ENCODE assay signal across 9 mouse cellular contexts in genomic region chr10:127341360-127341690, GRCm38 (mm10). TPM values are rescaled to one million over a fixed set of nuclear protein-coding genes. Genes with fewer than 3 reads are reported as not detected.
DNase-seq lines count a peak whose midpoint lies in the region; ATAC-seq and TF ChIP-seq lines count a peak whose summit lies in the region.
"Had no signal": no experiment of that assay in that cellular context is flagged by ENCODE, and none has a peak within 500 bp of the region (broad histone marks: within the 10 kb centered on the region; RNA-seq: fewer than 3 reads in every experiment).

No protein-coding gene starts in this region.

- 0% methylated on average over 9 of the region's 11 CpGs for WGBS in liver, adult 2 months
- WGBS in embryonic facial prominence, embryonic 15.5 days: 0% methylated on average over 10 of the region's 11 CpGs
- WGBS in limb, embryonic 14.5 days: 0% methylated on average over 8 of the region's 11 CpGs

- TF ChIP-seq CTCF in liver, adult 2 months (IDR thresholded peaks at IDR 0.05; ENCODE audit: low read depth, low read length): no peak

- no peak for ATAC-seq in embryonic facial prominence, embryonic 15.5 days (ENCODE audit: insufficient number of reproducible peaks, low FRiP score, low TSS enrichment, low read depth)
- no peak for ATAC-seq in limb, embryonic 14.5 days (ENCODE audit: low FRiP score, low read depth)

- H3K4me3 ChIP-seq in liver, adult 2 months (ENCODE audit: insufficient read depth, low read depth, low read length): peak overlapping the region; percentile 16; the same call in 1 of the 2 replicates
- peak overlapping the region; percentile 56 for H3K4me3 ChIP-seq in embryonic facial prominence, embryonic 15.5 days (replicated peaks)
- H3K4me3 ChIP-seq in limb, embryonic 14.5 days (replicated peaks; ENCODE audit: low read length): peak overlapping the region; percentile 50

- no peak overlapping the region for H3K27ac ChIP-seq in liver, adult 2 months (replicated peaks; ENCODE audit: insufficient read depth, low read depth, low read length)
- peak overlapping the region; percentile 96 for H3K27ac ChIP-seq in embryonic facial prominence, embryonic 15.5 days (replicated peaks)
- peak overlapping the region; percentile 95 for H3K27ac ChIP-seq in limb, embryonic 14.5 days (replicated peaks; ENCODE audit: low read depth, low read length)

- no peak for TF ChIP-seq POLR2A in liver, adult 2 months (IDR thresholded peaks at IDR 0.05; ENCODE audit: extremely low read depth, insufficient read depth, low read length)
- no peak for TF ChIP-seq POLR2A in limb, embryonic 14.5 days (IDR thresholded peaks at IDR 0.05; ENCODE audit: borderline replicate concordance, extremely low read depth, insufficient read depth, insufficient read length)

- no peaks in the 10 kb centered on the region for H3K79me2 ChIP-seq in liver, adult 2 months (ENCODE audit: control insufficient read depth, insufficient read depth, low read length)

- H3K27me3 ChIP-seq in liver, adult 2 months (ENCODE audit: control insufficient read depth, insufficient read depth, low read length): peaks cover 9% of the 10 kb centered on the region
- no peaks in the 10 kb centered on the region for H3K27me3 ChIP-seq in embryonic facial prominence, embryonic 15.5 days
- H3K27me3 ChIP-seq in limb, embryonic 14.5 days (ENCODE audit: control insufficient read depth, insufficient read depth, low read length): no peaks in the 10 kb centered on the region

- no peaks in the 10 kb centered on the region for H3K36me3 ChIP-seq in liver, adult 2 months (ENCODE audit: control insufficient read depth, insufficient read depth, low read length)
- H3K36me3 ChIP-seq in embryonic facial prominence, embryonic 15.5 days: peaks cover 10% of the 10 kb centered on the region; the same call in 1 of the 2 replicates
- H3K36me3 ChIP-seq in limb, embryonic 14.5 days (ENCODE audit: control insufficient read depth, insufficient read depth, low read length): peaks cover 16% of the 10 kb centered on the region; the same call in 1 of the 2 replicates

- no peak for DNase-seq in liver, adult 2 months (ENCODE audit: extremely low read depth, low read depth, low spot score)
- DNase-seq in liver: no peak
- DNase-seq in limb, embryonic 14.5 days (ENCODE audit: low spot score): no peak
- DNase-seq in retina, postnatal 1 day: peak; percentile 65
- no peak for DNase-seq in frontal cortex, postnatal 36 days (ENCODE audit: low spot score in 2 of 2)
- DNase-seq in right cerebral cortex, adult 18-20 months: no peak
- DNase-seq in cerebellum, postnatal 36 days: no peak

- H3K4me1 ChIP-seq in liver, adult 2 months (ENCODE audit: control insufficient read depth, insufficient read depth, low read length): peaks cover 6% of the 10 kb centered on the region
- peaks cover 31% of the 10 kb centered on the region for H3K4me1 ChIP-seq in embryonic facial prominence, embryonic 15.5 days
- H3K4me1 ChIP-seq in limb, embryonic 14.5 days (ENCODE audit: control insufficient read depth, insufficient read depth, low read length): no peaks in the 10 kb centered on the region

- H3K9me3 ChIP-seq in embryonic facial prominence, embryonic 15.5 days (replicated peaks): no peaks in the 10 kb centered on the region
- no peaks in the 10 kb centered on the region for H3K9me3 ChIP-seq in limb, embryonic 14.5 days (ENCODE audit: control insufficient read depth, low read length)

- no peak overlapping the region for H3K9ac ChIP-seq in liver, adult 2 months (ENCODE audit: low read depth, low read length)
- peak overlapping the region; percentile 33 for H3K9ac ChIP-seq in embryonic facial prominence, embryonic 15.5 days
- H3K9ac ChIP-seq in limb, embryonic 14.5 days (ENCODE audit: low read depth, low read length, severe bottlenecking): peak overlapping the region; percentile 59

- peak overlapping the region; percentile 93 for H3K4me2 ChIP-seq in embryonic facial prominence, embryonic 15.5 days (replicated peaks)
- H3K4me2 ChIP-seq in limb, embryonic 14.5 days (replicated peaks; ENCODE audit: low read depth, low read length, severe bottlenecking): peak overlapping the region; percentile 92

RNA-seq across cellular contexts. Expression of gene Gli1, which starts 0.4 kb away (rescaled TPM):
- not detected in 2 replicates for total RNA-seq in liver, adult 2 months (2014; rRNA removed)
- 0.04 TPM in 2 replicates for polyA plus RNA-seq in liver, adult 2 months (2012; rRNA removed)
- polyA plus RNA-seq in embryonic facial prominence, embryonic 15.5 days (2015; fragmentation: Nextera tagmentation; extraction: Ambion mirVana): 15.7 and 16.1 TPM in 2 replicates
- polyA plus RNA-seq in limb, embryonic 14.5 days (2012; rRNA removed): 118 and 157 TPM in 2 replicates
- 16.4 and 19.9 TPM in 2 replicates for polyA plus RNA-seq in limb, embryonic 14.5 days (2014; fragmentation: Nextera tagmentation; extraction: Ambion mirVana)

RNA-seq across cellular contexts. Expression of gene Inhbe, which starts 12.9 kb away (rescaled TPM):
- total RNA-seq in liver, adult 2 months (2014; rRNA removed): 4.8 and 7.5 TPM in 2 replicates
- 20.8 and 22.6 TPM in 2 replicates for polyA plus RNA-seq in liver, adult 2 months (2012; rRNA removed)
- polyA plus RNA-seq in embryonic facial prominence, embryonic 15.5 days (2015; fragmentation: Nextera tagmentation; extraction: Ambion mirVana): 0.05 and 0.07 TPM in 2 replicates
- 0.01 TPM in 1 of 2 replicates, not detected in the other for polyA plus RNA-seq in limb, embryonic 14.5 days (2012; rRNA removed)
- not detected in 2 replicates for polyA plus RNA-seq in limb, embryonic 14.5 days (2014; fragmentation: Nextera tagmentation; extraction: Ambion mirVana)
- total RNA-seq: gastrocnemius, adult 8-10 months had no signal

RNA-seq across cellular contexts. Expression of gene Arhgap9, which starts 19.6 kb away (rescaled TPM):
- total RNA-seq in liver, adult 2 months (2014; rRNA removed): 1.5 and 2.0 TPM in 2 replicates
- 1.8 and 2.1 TPM in 2 replicates for polyA plus RNA-seq in liver, adult 2 months (2012; rRNA removed)
- 5.1 and 5.2 TPM in 2 replicates for polyA plus RNA-seq in embryonic facial prominence, embryonic 15.5 days (2015; fragmentation: Nextera tagmentation; extraction: Ambion mirVana)
- polyA plus RNA-seq in limb, embryonic 14.5 days (2012; rRNA removed): 5.5 and 5.8 TPM in 2 replicates
- polyA plus RNA-seq in limb, embryonic 14.5 days (2014; fragmentation: Nextera tagmentation; extraction: Ambion mirVana): 5.6 and 7.5 TPM in 2 replicates

RNA-seq across cellular contexts. Expression of gene Inhbc, which starts 28.9 kb away (rescaled TPM):
- total RNA-seq in liver, adult 2 months (2014; rRNA removed): 8.2 and 18.4 TPM in 2 replicates
- polyA plus RNA-seq in liver, adult 2 months (2012; rRNA removed): 58.0 and 61.8 TPM in 2 replicates
- polyA plus RNA-seq in embryonic facial prominence, embryonic 15.5 days (2015; fragmentation: Nextera tagmentation; extraction: Ambion mirVana): 0.12 TPM in 1 of 2 replicates, not detected in the other
- polyA plus RNA-seq in limb, embryonic 14.5 days (2012; rRNA removed): not detected in 2 replicates
- polyA plus RNA-seq in limb, embryonic 14.5 days (2014; fragmentation: Nextera tagmentation; extraction: Ambion mirVana): not detected in 2 replicates
- total RNA-seq: gastrocnemius, adult 8-10 months had no signal

RNA-seq across cellular contexts. Expression of gene Mars, which starts 29.7 kb away (rescaled TPM):
- 59.6 and 67.3 TPM in 2 replicates for total RNA-seq in liver, adult 2 months (2014; rRNA removed)
- polyA plus RNA-seq in liver, adult 2 months (2012; rRNA removed): 65.6 and 70.7 TPM in 2 replicates
- polyA plus RNA-seq in embryonic facial prominence, embryonic 15.5 days (2015; fragmentation: Nextera tagmentation; extraction: Ambion mirVana): 101 and 105 TPM in 2 replicates
- polyA plus RNA-seq in limb, embryonic 14.5 days (2012; rRNA removed): 78.5 and 79.8 TPM in 2 replicates
- polyA plus RNA-seq in limb, embryonic 14.5 days (2014; fragmentation: Nextera tagmentation; extraction: Ambion mirVana): 113 and 114 TPM in 2 replicates

Comparison
In these comparisons a context has a peak if more than half of its experiments do, and no peak if none do; other contexts are left out.
1. RNA of gene Gli1, which starts 0.4 kb away (polyA plus RNA-seq): 16.4 to 157 TPM in limb, embryonic 14.5 days and 15.7 to 16.1 TPM in embryonic facial prominence, embryonic 15.5 days; 0.04 TPM in liver, adult 2 months; every median in the first group is over 10 times any median in the second.
2. RNA of gene Inhbe, which starts 12.9 kb away (polyA plus RNA-seq): 20.8 to 22.6 TPM in liver, adult 2 months; 0.05 to 0.07 TPM in embryonic facial prominence, embryonic 15.5 days and 0.01 TPM in limb, embryonic 14.5 days; every median in the first group is over 10 times any median in the second.
3. Peak in every context shown above with its lines, with median percentiles within 50 percentile points of each other: H3K4me3 ChIP-seq.